Mouse (Mus musculus): ENCODE data around the gene Lrg1. TPM values are rescaled to one million over a fixed set of nuclear protein-coding genes. Genes with fewer than 3 reads are reported as not detected.

The Lrg1 gene
- polyA plus RNA-seq, 1 experiment, result 2.6 TPM

DNA sequence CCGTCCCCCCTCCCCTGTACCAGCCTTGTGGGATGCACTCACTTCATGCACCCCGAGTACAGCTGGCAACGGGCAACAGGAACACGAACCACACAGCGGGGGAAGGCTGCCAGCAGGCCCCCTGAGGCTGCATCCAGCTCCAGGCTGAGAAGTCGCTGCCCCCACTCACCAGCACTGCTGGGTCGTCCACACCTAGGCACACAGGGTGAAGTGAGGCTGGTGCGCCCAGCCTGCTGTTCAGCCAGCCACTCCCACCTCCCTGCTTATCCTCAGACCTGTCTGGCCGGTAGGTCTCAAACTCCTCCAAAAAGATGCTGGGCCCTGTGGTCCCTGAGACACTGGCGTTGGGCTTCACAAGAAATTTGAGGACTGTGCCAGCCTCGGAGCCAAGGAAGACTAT lies 4.4 kb upstream of the Lrg1 start:
- Histone ChIP-seq H3K4me1 (ENCODE audit: control insufficient read depth, insufficient read depth, low read length) (no peaks in the 10 kb centered on the region), H3K4me3 (ENCODE audit: insufficient read depth, low read length) (no peak overlapping the region), H3K27ac (ENCODE audit: insufficient read depth, low read length) (no peak overlapping the region)
- TF ChIP-seq POLR2A (IDR thresholded peaks at IDR 0.05; ENCODE audit: extremely low read depth, insufficient read depth, low read length) (no peak), CTCF (IDR thresholded peaks at IDR 0.05; ENCODE audit: extremely low read depth, insufficient read depth, low read length) (no peak)

DNA sequence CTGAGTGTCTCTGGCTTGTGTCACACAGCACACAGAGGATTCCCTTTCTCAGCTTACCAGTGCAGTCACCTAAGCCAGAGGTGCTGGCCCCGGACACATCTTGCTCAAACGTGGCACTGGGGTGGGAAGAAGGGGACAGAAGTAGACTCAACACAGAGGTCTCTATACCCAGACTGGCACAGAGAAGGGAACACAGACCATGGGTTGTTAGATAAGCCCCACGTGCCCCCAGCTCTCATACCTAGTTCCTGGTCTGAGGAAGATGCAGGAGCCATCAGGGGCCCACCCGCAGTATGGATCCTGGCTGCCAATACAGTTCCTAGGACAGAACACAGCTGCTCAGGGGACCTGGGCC lies 3.5 kb upstream of the Lrg1 start:
- TF ChIP-seq CTCF (IDR thresholded peaks at IDR 0.05; ENCODE audit: extremely low read depth, insufficient read depth, low read length), result no peak
- TF ChIP-seq POLR2A (IDR thresholded peaks at IDR 0.05; ENCODE audit: extremely low read depth, insufficient read depth, low read length), result no peak
- Histone ChIP-seq H3K27ac (ENCODE audit: insufficient read depth, low read length) (no peak overlapping the region), H3K4me1 (ENCODE audit: control insufficient read depth, insufficient read depth, low read length) (no peaks in the 10 kb centered on the region), H3K4me3 (ENCODE audit: insufficient read depth, low read length) (no peak overlapping the region)

DNA sequence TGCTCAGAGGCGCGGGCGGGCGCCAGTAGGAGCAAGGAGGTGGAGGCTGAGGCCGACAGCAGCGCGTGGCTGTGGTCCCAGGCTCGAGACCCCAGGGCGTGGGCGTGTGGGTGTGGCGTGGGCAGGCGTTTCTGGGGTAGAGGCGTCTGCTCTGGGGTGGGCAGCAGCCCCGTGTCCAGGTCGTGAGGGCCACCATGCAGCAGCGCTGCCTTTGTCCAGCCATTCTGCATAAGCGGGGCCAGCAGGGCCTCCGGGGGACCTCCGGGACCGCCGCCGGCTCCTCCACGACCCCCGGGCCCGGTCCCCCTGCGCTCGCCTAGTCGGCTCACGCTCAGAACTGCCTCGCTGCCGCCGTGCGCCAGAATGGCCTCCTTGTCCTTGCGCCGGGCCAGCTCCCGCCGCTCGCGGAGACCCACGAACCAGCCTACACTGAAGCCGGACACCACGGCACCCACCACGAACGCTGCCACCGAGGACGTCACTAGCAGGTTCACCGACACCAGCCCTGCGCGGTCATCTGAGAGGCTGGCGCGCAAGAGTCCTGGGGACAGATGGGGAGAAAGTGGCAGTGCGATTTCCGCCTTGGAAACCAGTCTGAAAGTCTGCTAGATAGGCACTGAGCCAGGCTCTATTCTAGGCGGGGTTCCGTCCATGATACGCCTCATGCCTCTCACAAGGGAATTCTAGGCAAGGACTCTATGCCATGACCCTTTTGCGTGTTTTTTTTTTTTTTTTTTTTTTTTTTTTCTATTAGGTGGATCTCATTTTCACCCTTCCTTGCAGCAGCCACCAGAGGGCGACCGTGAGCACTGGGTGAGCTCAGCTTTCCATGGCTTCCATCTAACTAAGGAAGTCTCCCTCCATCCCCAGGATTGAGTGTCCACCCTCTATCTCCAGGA lies 2.8 kb upstream of the Lrg1 start:
- Histone ChIP-seq H3K4me3 (ENCODE audit: insufficient read depth, low read length) (no peak overlapping the region), H3K27ac (ENCODE audit: insufficient read depth, low read length) (no peak overlapping the region), H3K4me1 (ENCODE audit: control insufficient read depth, insufficient read depth, low read length) (no peaks in the 10 kb centered on the region)
- TF ChIP-seq POLR2A (IDR thresholded peaks at IDR 0.05; ENCODE audit: extremely low read depth, insufficient read depth, low read length), result no peak
- peak; percentile 74 for TF ChIP-seq CTCF (IDR thresholded peaks at IDR 0.05; ENCODE audit: extremely low read depth, insufficient read depth, low read length)

GRCm38 (mm10) chr17:56123681-56124340 lies 2.0 kb upstream of the Lrg1 start:
- TF ChIP-seq CTCF (IDR thresholded peaks at IDR 0.05; ENCODE audit: extremely low read depth, insufficient read depth, low read length) (no peak), POLR2A (IDR thresholded peaks at IDR 0.05; ENCODE audit: extremely low read depth, insufficient read depth, low read length) (no peak)
- Histone ChIP-seq H3K27ac (ENCODE audit: insufficient read depth, low read length) (no peak overlapping the region), H3K4me1 (ENCODE audit: control insufficient read depth, insufficient read depth, low read length) (no peaks in the 10 kb centered on the region), H3K4me3 (ENCODE audit: insufficient read depth, low read length) (no peak overlapping the region)

GRCm38 (mm10) chr17:56123161-56123560 lies 1.4 kb upstream of the Lrg1 start:
- Histone ChIP-seq H3K4me1 (ENCODE audit: control insufficient read depth, insufficient read depth, low read length) (no peaks in the 10 kb centered on the region), H3K4me3 (ENCODE audit: insufficient read depth, low read length) (no peak overlapping the region), H3K27ac (ENCODE audit: insufficient read depth, low read length) (no peak overlapping the region)
- TF ChIP-seq POLR2A (IDR thresholded peaks at IDR 0.05; ENCODE audit: extremely low read depth, insufficient read depth, low read length) (no peak), CTCF (IDR thresholded peaks at IDR 0.05; ENCODE audit: extremely low read depth, insufficient read depth, low read length) (no peak)

DNA sequence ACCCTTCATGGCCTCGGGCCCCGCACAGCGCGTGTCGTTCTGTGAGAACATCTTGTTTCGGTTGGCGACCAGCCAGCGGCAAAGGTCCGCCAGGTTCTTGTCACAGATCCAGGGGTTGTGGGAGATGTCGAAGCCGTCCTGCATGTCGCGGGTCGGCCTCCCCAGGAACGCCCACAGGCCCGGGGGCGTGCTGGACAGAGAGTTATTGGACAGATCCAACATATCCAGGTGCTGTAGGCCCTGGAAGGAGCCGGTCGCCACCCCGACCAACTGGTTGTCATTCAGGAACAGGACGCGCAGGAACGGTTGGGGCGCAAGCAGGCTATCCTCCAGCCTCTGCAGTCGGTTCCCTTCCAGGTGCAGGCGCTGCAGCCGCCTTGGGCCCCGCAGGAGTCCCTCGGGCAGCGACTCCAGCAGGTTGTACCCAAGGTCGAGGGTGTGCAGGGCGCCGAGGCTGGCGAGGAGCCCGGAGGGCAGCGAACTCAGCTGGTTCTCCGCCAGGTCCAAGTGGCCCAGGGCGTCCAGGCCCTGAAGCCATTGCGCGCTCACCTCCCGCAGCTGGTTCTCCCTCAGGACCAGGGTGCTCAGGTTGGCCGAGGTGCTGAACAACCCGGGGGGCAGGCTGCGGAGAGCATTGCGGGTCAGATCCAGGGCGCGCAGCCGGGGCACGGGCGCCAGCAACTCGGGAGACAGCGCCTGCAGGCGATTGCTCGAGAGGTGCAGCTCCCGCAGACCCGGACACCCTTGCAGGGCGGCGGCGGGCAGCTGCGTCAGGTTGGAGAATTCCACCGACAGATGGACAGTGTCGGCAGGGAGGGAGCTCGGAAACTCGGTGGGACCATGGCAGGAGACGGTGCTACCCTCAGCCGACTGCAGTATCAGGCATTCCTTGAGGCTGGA lies 1.6 kb downstream of the Lrg1 start:
- no peak overlapping the region for H3K27ac ChIP-seq (ENCODE audit: insufficient read depth, low read length)
- H3K4me3 ChIP-seq (ENCODE audit: insufficient read depth, low read length), result 0 out of 2 replicates have a peak overlapping the region, but pooled peaks have one; percentile 8
- TF ChIP-seq CTCF (IDR thresholded peaks at IDR 0.05; ENCODE audit: extremely low read depth, insufficient read depth, low read length) (no peak), POLR2A (IDR thresholded peaks at IDR 0.05; ENCODE audit: extremely low read depth, insufficient read depth, low read length) (no peak)
- no peaks in the 10 kb centered on the region for H3K4me1 ChIP-seq (ENCODE audit: control insufficient read depth, insufficient read depth, low read length)

- Histone ChIP-seq H3K4me3 (ENCODE audit: insufficient read depth, low read length) (no peak overlapping the region), H3K4me1 (ENCODE audit: control insufficient read depth, insufficient read depth, low read length) (no peaks in the 10 kb centered on the region), H3K27ac (ENCODE audit: insufficient read depth, low read length) (no peak overlapping the region)
- no peak for TF ChIP-seq CTCF (IDR thresholded peaks at IDR 0.05; ENCODE audit: extremely low read depth, insufficient read depth, low read length)
- TF ChIP-seq POLR2A (IDR thresholded peaks at IDR 0.05; ENCODE audit: extremely low read depth, insufficient read depth, low read length), result no peak
Measured at GRCm38 (mm10) chr17:56119431-56119830, 2.4 kb downstream of the Lrg1 start.

GRCm38 (mm10) chr17:56117251-56117710 lies 4.5 kb downstream of the Lrg1 start, which contains the start of gene Plin5:
Gene Plin5, minus strand, starts transcription at chr17:56117596.
- peak within 1 kb of the TSS; percentile 12; the same call in 1 of the 2 replicates for H3K4me3 ChIP-seq (ENCODE audit: insufficient read depth, low read length)
- H3K4me1 ChIP-seq (ENCODE audit: control insufficient read depth, insufficient read depth, low read length), result no peaks in the 10 kb centered on the region
- H3K27ac ChIP-seq (ENCODE audit: insufficient read depth, low read length), result no peak within 1 kb of the TSS
- TF ChIP-seq CTCF (IDR thresholded peaks at IDR 0.05; ENCODE audit: extremely low read depth, insufficient read depth, low read length) (no peak), POLR2A (IDR thresholded peaks at IDR 0.05; ENCODE audit: extremely low read depth, insufficient read depth, low read length) (no peak)

DNA sequence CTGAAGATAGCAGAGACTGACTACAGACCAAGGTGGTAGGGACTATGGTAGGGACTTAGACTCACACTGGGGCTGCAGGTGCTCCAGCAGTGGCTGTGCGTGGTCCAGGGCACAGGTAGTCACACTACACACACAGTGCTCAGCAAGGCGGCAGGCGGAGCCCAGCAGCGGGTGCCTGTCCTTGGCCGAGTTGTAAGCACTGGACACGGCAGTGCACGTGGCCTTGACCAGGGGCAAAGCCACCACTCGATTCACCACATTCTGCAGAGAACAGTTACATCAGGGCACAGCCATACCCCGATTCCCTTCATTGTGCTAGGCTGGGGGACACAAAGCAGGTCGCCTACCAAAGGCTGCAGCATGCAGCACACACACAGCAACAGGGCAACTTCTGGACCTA lies 5.6 kb downstream of the Lrg1 start:
- Histone ChIP-seq H3K27ac (ENCODE audit: insufficient read depth, low read length) (no peak overlapping the region), H3K4me3 (ENCODE audit: insufficient read depth, low read length) (no peak overlapping the region), H3K4me1 (ENCODE audit: control insufficient read depth, insufficient read depth, low read length) (no peaks in the 10 kb centered on the region)
- TF ChIP-seq POLR2A (IDR thresholded peaks at IDR 0.05; ENCODE audit: extremely low read depth, insufficient read depth, low read length) (no peak), CTCF (IDR thresholded peaks at IDR 0.05; ENCODE audit: extremely low read depth, insufficient read depth, low read length) (no peak)
